Mouse (Mus musculus) ES-Bruce4 (cell line): ENCODE measurements around the gene Syap1.

Experiments
- CTCF ChIP-seq: IDR thresholded peaks from one replicate; pipeline ENCODE4 v1.8.1; 2011; ENCODE audit warnings: low read depth, low read length
- POLR2A ChIP-seq: IDR thresholded peaks from one replicate; pipeline ENCODE4 v1.8.1; 2011; ENCODE audit warnings: low read length; ENCODE audit not compliant: insufficient read depth

GRCm38 (mm10) chrX:162831542-162831941 is 56.7 kb downstream of the Syap1 start:
- no peak for TF ChIP-seq CTCF
- TF ChIP-seq POLR2A, result no peak
